Mouse (Mus musculus) hindbrain, embryonic 13.5 days (tissue): ENCODE results near the gene Nxph4. TPM values are rescaled to one million over a fixed set of nuclear protein-coding genes. Genes with fewer than 3 reads are reported as not detected.

Experiments
- ATAC-seq: fragments of 200-750 bp; cut with Nextera tagmentation; 2 replicates; pipeline ENCODE4 v1.8.0; 2017; ENCODE audit warnings: moderate TSS enrichment; ENCODE audit not compliant: low FRiP score
- H3K27ac ChIP-seq: fragments of 300-500 bp; sonication (generic); 2 replicates; pipeline ENCODE4 v1.5.1; 2015; ENCODE audit warnings: inconsistent platforms, mild to moderate bottlenecking, moderate library complexity
- H3K27me3 ChIP-seq: fragments of 300-500 bp; sonication (generic); 2 replicates; pipeline ENCODE4 v1.6.1; 2015; ENCODE audit warnings: mild to moderate bottlenecking, inconsistent platforms
- H3K36me3 ChIP-seq: fragments of 300-500 bp; sonication (generic); 2 replicates; pipeline ENCODE4 v1.6.1; 2015; ENCODE audit warnings: mild to moderate bottlenecking, inconsistent platforms
- H3K4me1 ChIP-seq: fragments of 300-500 bp; sonication (generic); replicated peaks from 2 replicates; pipeline ENCODE4 v1.6.1; 2015; ENCODE audit warnings: inconsistent platforms
- H3K4me2 ChIP-seq: fragments of 300-500 bp; sonication (generic); 2 replicates; pipeline ENCODE4 v1.6.1; 2015; ENCODE audit warnings: inconsistent platforms, mild to moderate bottlenecking, moderate library complexity
- H3K4me3 ChIP-seq: fragments of 300-500 bp; sonication (generic); 2 replicates; pipeline ENCODE4 v1.5.1; 2015; ENCODE audit warnings: mild to moderate bottlenecking, inconsistent platforms
- H3K9ac ChIP-seq: fragments of 300-500 bp; sonication (generic); 2 replicates; pipeline ENCODE4 v1.6.1; 2015; ENCODE audit warnings: mild to moderate bottlenecking, inconsistent platforms
- H3K9me3 ChIP-seq: fragments of 300-500 bp; sonication (generic); 2 replicates; pipeline ENCODE4 v1.6.1; 2016; ENCODE audit warnings: inconsistent platforms
- WGBS: fragments of 180-500 bp; shearing (Covaris S2); methylation state at CpG from one replicate; pipeline ENCODE4 v1.1.7; 2015; 5-methylcytosine and 5-hydroxymethylcytosine counted together
- polyA plus RNA-seq: library from polyadenylated mRNA; unstranded; fragments of >200 nt; fragmentation: Nextera tagmentation; extraction: Ambion mirVana; gene quantifications from 2 replicates; pipeline ENCODE4 v1.2.1, GENCODE M21; 2015

Nxph4 gene
- 139 and 176 TPM in 2 replicates for polyA plus RNA-seq

GRCm38 (mm10) chr10:127534036-127534928 lies at the start of gene Nxph4:
Gene Nxph4 (minus strand): TSS chr10:127534559.
- peaks cover 12% of the 10 kb centered on the region for H3K36me3 ChIP-seq
- H3K27ac ChIP-seq, result peak within 1 kb of the TSS; percentile 91
- WGBS, result under 1% methylated on average over 72 of the region's 78 CpGs
- ATAC-seq, result peak; percentile 10
- peaks cover 63% of the 10 kb centered on the region for H3K27me3 ChIP-seq
- H3K4me3 ChIP-seq, result peak within 1 kb of the TSS; percentile 61
- no peaks in the 10 kb centered on the region for H3K9me3 ChIP-seq
- H3K9ac ChIP-seq, result peak within 1 kb of the TSS; percentile 87
- peaks cover 84% of the 10 kb centered on the region for H3K4me1 ChIP-seq
- H3K4me2 ChIP-seq, result peak within 1 kb of the TSS; percentile 86

GRCm38 (mm10) chr10:127583649-127584048 lies 49.3 kb upstream of the Nxph4 start:
- no peaks in the 10 kb centered on the region for H3K9me3 ChIP-seq
- WGBS, result 87% methylated on average over 8 of the region's 8 CpGs
- no peak overlapping the region for H3K4me3 ChIP-seq
- no peaks in the 10 kb centered on the region for H3K27me3 ChIP-seq
- ATAC-seq, result no peak
- H3K4me2 ChIP-seq, result no peak overlapping the region
- no peak overlapping the region for H3K9ac ChIP-seq
- peaks cover 98% of the 10 kb centered on the region for H3K36me3 ChIP-seq
- no peaks in the 10 kb centered on the region for H3K4me1 ChIP-seq
- H3K27ac ChIP-seq, result no peak overlapping the region

GRCm38 (mm10) chr10:127581291-127581690 lies 46.9 kb upstream of the Nxph4 start:
- WGBS, result 93% methylated on average over 9 of the region's 9 CpGs
- Histone ChIP-seq H3K9ac (no peak overlapping the region), H3K27ac (no peak overlapping the region), H3K4me2 (no peak overlapping the region), H3K36me3 (peaks cover 98% of the 10 kb centered on the region), H3K27me3 (no peaks in the 10 kb centered on the region), H3K4me3 (no peak overlapping the region), H3K4me1 (no peaks in the 10 kb centered on the region), H3K9me3 (no peaks in the 10 kb centered on the region)
- ATAC-seq, result no peak

GRCm38 (mm10) chr10:127577982-127578381 lies 43.6 kb upstream of the Nxph4 start:
- H3K27me3 ChIP-seq, result no peaks in the 10 kb centered on the region
- H3K27ac ChIP-seq, result no peak overlapping the region
- peaks cover 100% of the 10 kb centered on the region for H3K36me3 ChIP-seq
- 95% methylated on average over 15 of the region's 15 CpGs for WGBS
- no peaks in the 10 kb centered on the region for H3K9me3 ChIP-seq
- H3K4me2 ChIP-seq, result no peak overlapping the region
- H3K9ac ChIP-seq, result no peak overlapping the region
- no peak overlapping the region for H3K4me3 ChIP-seq
- no peak for ATAC-seq
- no peaks in the 10 kb centered on the region for H3K4me1 ChIP-seq

GRCm38 (mm10) chr10:127577156-127577555 lies 42.8 kb upstream of the Nxph4 start:
- no peak overlapping the region for H3K4me3 ChIP-seq
- H3K36me3 ChIP-seq, result peaks cover 100% of the 10 kb centered on the region
- WGBS, result 90% methylated on average over 9 of the region's 9 CpGs
- H3K9ac ChIP-seq, result no peak overlapping the region
- H3K4me2 ChIP-seq, result no peak overlapping the region
- no peaks in the 10 kb centered on the region for H3K9me3 ChIP-seq
- H3K27ac ChIP-seq, result no peak overlapping the region
- H3K4me1 ChIP-seq, result no peaks in the 10 kb centered on the region
- no peak for ATAC-seq
- H3K27me3 ChIP-seq, result no peaks in the 10 kb centered on the region

GRCm38 (mm10) chr10:127576381-127576961 lies 42.1 kb upstream of the Nxph4 start:
- H3K27me3 ChIP-seq, result no peaks in the 10 kb centered on the region
- no peaks in the 10 kb centered on the region for H3K9me3 ChIP-seq
- H3K4me1 ChIP-seq, result no peaks in the 10 kb centered on the region
- peaks cover 100% of the 10 kb centered on the region for H3K36me3 ChIP-seq
- H3K27ac ChIP-seq, result no peak overlapping the region
- WGBS, result 68% methylated on average over 18 of the region's 18 CpGs
- H3K4me3 ChIP-seq, result no peak overlapping the region
- 0 out of 2 replicates have a peak, but pooled peaks have one; percentile 16 for ATAC-seq
- no peak overlapping the region for H3K4me2 ChIP-seq
- H3K9ac ChIP-seq, result no peak overlapping the region

- Histone ChIP-seq H3K4me1 (no peaks in the 10 kb centered on the region), H3K27ac (no peak overlapping the region), H3K9me3 (no peaks in the 10 kb centered on the region), H3K9ac (no peak overlapping the region), H3K4me3 (no peak overlapping the region), H3K4me2 (no peak overlapping the region), H3K27me3 (no peaks in the 10 kb centered on the region), H3K36me3 (peaks cover 100% of the 10 kb centered on the region)
- no peak for ATAC-seq
- 94% methylated on average over 7 of the region's 7 CpGs for WGBS
These were observed 41.4 kb upstream of the Nxph4 start for GRCm38 (mm10) chr10:127575741-127576140.

- Histone ChIP-seq H3K4me3 (no peak overlapping the region), H3K9me3 (no peaks in the 10 kb centered on the region), H3K27ac (no peak overlapping the region), H3K36me3 (peaks cover 90% of the 10 kb centered on the region), H3K4me2 (no peak overlapping the region), H3K27me3 (no peaks in the 10 kb centered on the region), H3K9ac (no peak overlapping the region), H3K4me1 (no peaks in the 10 kb centered on the region)
- ATAC-seq, result no peak
- WGBS, result 89% methylated on average over 5 of the region's 5 CpGs
These were observed 37.9 kb upstream of the Nxph4 start for GRCm38 (mm10) chr10:127572281-127572680.

- no peaks in the 10 kb centered on the region for H3K9me3 ChIP-seq
- H3K36me3 ChIP-seq, result peaks cover 90% of the 10 kb centered on the region
- no peaks in the 10 kb centered on the region for H3K4me1 ChIP-seq
- 93% methylated on average over 17 of the region's 17 CpGs for WGBS
- no peaks in the 10 kb centered on the region for H3K27me3 ChIP-seq
- H3K9ac ChIP-seq, result no peak overlapping the region
- no peak for ATAC-seq
- H3K27ac ChIP-seq, result no peak overlapping the region
- H3K4me3 ChIP-seq, result no peak overlapping the region
- no peak overlapping the region for H3K4me2 ChIP-seq
These were observed 36.7 kb upstream of the Nxph4 start for GRCm38 (mm10) chr10:127570937-127571641.

- Histone ChIP-seq H3K36me3 (peaks cover 88% of the 10 kb centered on the region), H3K27ac (no peak overlapping the region), H3K9ac (no peak overlapping the region), H3K27me3 (no peaks in the 10 kb centered on the region), H3K4me2 (no peak overlapping the region), H3K4me1 (no peaks in the 10 kb centered on the region), H3K4me3 (no peak overlapping the region), H3K9me3 (no peaks in the 10 kb centered on the region)
- ATAC-seq, result no peak
- WGBS, result 87% methylated on average over 6 of the region's 6 CpGs
These were observed 36.0 kb upstream of the Nxph4 start for GRCm38 (mm10) chr10:127570384-127570783.

- Histone ChIP-seq H3K27me3 (no peaks in the 10 kb centered on the region), H3K4me2 (no peak overlapping the region), H3K4me1 (0 out of 2 replicates have a peak, but pooled peaks cover 1% of the 10 kb centered on the region), H3K9me3 (no peaks in the 10 kb centered on the region), H3K36me3 (peaks cover 86% of the 10 kb centered on the region), H3K27ac (no peak overlapping the region), H3K9ac (no peak overlapping the region), H3K4me3 (no peak overlapping the region)
- WGBS, result 29% methylated on average over 3 of the region's 3 CpGs
- ATAC-seq, result 0 out of 2 replicates have a peak, but pooled peaks have one; percentile 37
These were observed 35.1 kb upstream of the Nxph4 start for GRCm38 (mm10) chr10:127569450-127569849.
